Mouse (Mus musculus) CH12.LX (cell line): ENCODE measurements around the gene Lama1.

Experiments used
- BHLHE40 ChIP-seq: IDR thresholded peaks from 2 replicates; pipeline ENCODE4 v1.6.1; 2011; ENCODE audit warnings: mild to moderate bottlenecking, low read depth, low read length, improper control_type of control experiment
- CHD1 ChIP-seq: IDR thresholded peaks from 2 replicates; pipeline ENCODE4 v1.6.1; 2012; ENCODE audit warnings: low read depth, low read length, improper control_type of control experiment, inconsistent platforms
- CTCF ChIP-seq, 2 experiments: IDR thresholded peaks in 1 of 2; conservative IDR thresholded peaks in 1 of 2; 2 replicates each; pipeline ENCODE4 v1.5.1; 2011 to 2012; ENCODE audit warnings: low read depth in 2 of 2, low read length in 2 of 2, improper control_type of control experiment in 1 of 2, inconsistent platforms in 1 of 2, mild to moderate bottlenecking in 1 of 2, moderate library complexity in 1 of 2
- MAZ ChIP-seq: IDR thresholded peaks from 2 replicates; pipeline ENCODE4 v1.6.1; 2012; ENCODE audit warnings: low read depth, mild to moderate bottlenecking, inconsistent platforms, low read length, improper control_type of control experiment, moderate library complexity
- NELFE ChIP-seq: IDR thresholded peaks from 2 replicates; pipeline ENCODE4 v1.6.1; 2011; ENCODE audit warnings: low read depth, low read length, improper control_type of control experiment
- NRF1 ChIP-seq: IDR thresholded peaks from 2 replicates; pipeline ENCODE4 v1.6.1; 2014; ENCODE audit warnings: low read depth, mild to moderate bottlenecking, inconsistent platforms, low read length, improper control_type of control experiment, moderate library complexity
- POLR2A ChIP-seq: IDR thresholded peaks from 2 replicates; pipeline ENCODE4 v1.6.1; 2011; ENCODE audit warnings: low read depth, mild to moderate bottlenecking, improper control_type of control experiment, low read length
- POLR2AphosphoS2 ChIP-seq: IDR thresholded peaks from 2 replicates; pipeline ENCODE4 v1.6.1; 2011; ENCODE audit warnings: low read depth, low read length, improper control_type of control experiment
- USF1 ChIP-seq: IDR thresholded peaks from 2 replicates; pipeline ENCODE4 v1.6.1; 2014; ENCODE audit warnings: low read depth, mild to moderate bottlenecking, inconsistent platforms, low read length, improper control_type of control experiment

DNA sequence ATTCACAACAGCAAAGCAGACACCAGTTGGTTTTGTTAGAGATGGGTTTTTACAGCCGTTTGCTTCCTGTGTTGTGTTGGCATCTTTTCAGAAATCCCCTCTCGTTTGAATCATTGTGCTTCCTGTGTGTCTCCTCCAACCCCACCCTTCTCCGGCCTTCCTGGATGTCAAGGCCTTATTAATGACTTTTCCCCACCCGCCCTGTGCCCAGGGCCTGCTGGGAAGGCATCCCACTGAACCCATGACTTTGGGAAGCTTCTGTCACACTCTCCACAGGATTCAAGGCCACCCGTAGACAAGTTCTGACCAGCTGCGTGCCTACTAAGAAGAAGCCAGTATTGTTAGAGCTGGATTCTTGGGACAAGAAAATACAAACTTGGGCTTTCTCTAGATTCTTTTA, 16.0 kb upstream of the Lama1 start:
- TF ChIP-seq CTCF (conservative IDR thresholded peaks at IDR 0.05 in 1 of 2, IDR thresholded peaks at IDR 0.05 in 1 of 2; ENCODE audit: low read depth in 2 of 2, low read length in 2 of 2) (no peak), MAZ (no peak), NRF1 (no peak), POLR2AphosphoS2 (no peak), BHLHE40 (no peak), POLR2A (no peak), CHD1 (no peak), NELFE (no peak), USF1 (no peak)
